In genomic region chr10:3696727-3697348, GRCm38 (mm10) we compare ENCODE assay signal across 8 mouse cellular contexts. TPM values are rescaled to one million over a fixed set of nuclear protein-coding genes. Genes with fewer than 3 reads are reported as not detected.
A peak's percentile ranks its signal among the peaks of the same experiment; 100 is the strongest.
DNase-seq lines count a peak whose midpoint lies in the region; ATAC-seq lines count a peak whose summit lies in the region.

No protein-coding gene starts in this region.

- peak; percentile 36 for ATAC-seq in megakaryocyte progenitor cell, adult 5-6 weeks (replicated peaks; ENCODE audit: poor library complexity)

- intact Hi-C loops in heart, postnatal 10 days (cut with DNase I), result loop anchor here (2.0 to 5.0 kb wide), 4 partner anchors 44 to 105 kb away; partner anchors contain the start of gene Plekhg1

- DNase-seq in adrenal gland, adult 8-10 months, result peak; percentile 5
- no peak for DNase-seq in adrenal gland, adult 18-20 months (ENCODE audit: low spot score in 2 of 2)
- peak; percentile 64 for DNase-seq in right cerebral cortex, adult 18-20 months
- no peak for DNase-seq in right cerebral cortex, postnatal 25 days
- peak; percentile 69 to 74 for DNase-seq in heart, postnatal 10 days
- DNase-seq in layer of hippocampus, postnatal 14 days (ENCODE audit: low spot score in 2 of 2), result peak; percentile 52 to 83
- no peak for DNase-seq in embryo, embryonic 10.5 days (ENCODE audit: low spot score)

RNA-seq across cellular contexts. Expression of gene Plekhg1, which starts 43.3 kb away (rescaled TPM):
- 1 to 10 TPM; 4.0 to 8.7 (median 6.7) TPM for total RNA-seq in adrenal gland, adult 8-10 months (2022)
- 1 to 10 TPM; 5.0 to 5.3 TPM for total RNA-seq in adrenal gland, adult 18-20 months (2021)
- total RNA-seq in heart, postnatal 10 days (2021), result 10 to 100 TPM; 23.3 to 23.4 TPM
- 10 to 100 TPM; 27.9 to 34.5 TPM for total RNA-seq in layer of hippocampus, postnatal 14 days (2021)
- total RNA-seq in megakaryocyte progenitor cell, adult 5-6 weeks (2015), result 0.83 and 1.6 TPM in 2 replicates
- 1.3 and 1.6 TPM in 2 replicates for total RNA-seq in megakaryocyte progenitor cell, adult 5-6 weeks (2017)

Comparison
In these comparisons a context has a peak if more than half of its experiments do, and no peak if none do; other contexts are left out.
1. DNase-seq: peak in adrenal gland, adult 8-10 months (single experiment), right cerebral cortex, adult 18-20 months (single experiment), heart, postnatal 10 days (2 of 2) and layer of hippocampus, postnatal 14 days (2 of 2); none in adrenal gland, adult 18-20 months (0 of 2), right cerebral cortex, postnatal 25 days (single experiment) and embryo, embryonic 10.5 days (single experiment).